Mouse (Mus musculus) intestine, embryonic 14.5 days (tissue): ENCODE data around the gene Olfr1128. TPM values are rescaled to one million over a fixed set of nuclear protein-coding genes. Genes with fewer than 3 reads are reported as not detected.
"Not testable (repeated sequence)": the region's sequence is repeated elsewhere in the genome, so short reads cannot be mapped to it uniquely, and the experiment has no call there.

Experiments
- ATAC-seq: fragments of 200-750 bp; cut with Nextera tagmentation; replicated peaks from 2 replicates; pipeline ENCODE4 v1.8.0; 2017; ENCODE audit warnings: low read depth, moderate number of reproducible peaks, moderate TSS enrichment, moderate library complexity; ENCODE audit not compliant: low FRiP score, low TSS enrichment
- DNase-seq: peaks from one replicate; pipeline ENCODE4 v3.0.0-alpha.2; 2018; ENCODE audit warnings: low spot score
- H3K27ac ChIP-seq: fragments of 300-500 bp; sonication (generic); 2 replicates; pipeline ENCODE4 v1.5.1; 2014; ENCODE audit warnings: low read depth, mild to moderate bottlenecking, control low read depth
- H3K27me3 ChIP-seq: fragments of 300-500 bp; sonication (generic); replicated peaks from 2 replicates; pipeline ENCODE4 v1.6.1; 2014; ENCODE audit warnings: low read length, control low read depth; ENCODE audit not compliant: control insufficient read depth, insufficient read depth
- H3K36me3 ChIP-seq: fragments of 300-500 bp; sonication (generic); 2 replicates; pipeline ENCODE4 v1.6.1; 2014; ENCODE audit warnings: low read length, control low read depth; ENCODE audit not compliant: control insufficient read depth, insufficient read depth
- H3K4me1 ChIP-seq: fragments of 300-500 bp; sonication (generic); replicated peaks from 2 replicates; pipeline ENCODE4 v1.6.1; 2014; ENCODE audit warnings: low read length, control low read depth, mixed read lengths; ENCODE audit not compliant: control insufficient read depth, insufficient read depth
- H3K4me2 ChIP-seq: fragments of 300-500 bp; sonication (generic); 2 replicates; pipeline ENCODE4 v1.6.1; 2014; ENCODE audit warnings: low read length
- H3K4me3 ChIP-seq: fragments of 300-500 bp; sonication (generic); 2 replicates; pipeline ENCODE4 v1.5.1; 2014; ENCODE audit warnings: low read depth, low read length, control low read depth, mixed read lengths
- H3K9ac ChIP-seq: fragments of 300-500 bp; sonication (generic); 2 replicates; pipeline ENCODE4 v1.6.1; 2014; ENCODE audit warnings: mild to moderate bottlenecking, low read length
- H3K9me3 ChIP-seq: fragments of 300-500 bp; sonication (generic); 2 replicates; pipeline ENCODE4 v1.6.1; 2016; ENCODE audit warnings: low read length, control low read depth; ENCODE audit not compliant: control insufficient read depth
- WGBS: fragments of 180-500 bp; shearing (Covaris S2); extraction: QIAGEN DNeasy Blood & Tissue Kit; methylation state at CpG from one replicate; pipeline ENCODE4 v1.1.7; 2014; 5-methylcytosine and 5-hydroxymethylcytosine counted together
- polyA plus RNA-seq: library from polyadenylated mRNA; unstranded; fragments of >200 nt; fragmentation: Nextera tagmentation; extraction: Ambion mirVana; gene quantifications from 2 replicates; pipeline ENCODE4 v1.2.1, GENCODE M21; 2014

Gene Olfr1128
- not detected in 2 replicates for polyA plus RNA-seq

- Histone ChIP-seq H3K4me1 (no peaks in the 10 kb centered on the region), H3K9ac (no peak within 1 kb of the TSS), H3K9me3 (no peaks in the 10 kb centered on the region), H3K4me2 (no peak within 1 kb of the TSS), H3K36me3 (no peaks in the 10 kb centered on the region), H3K27ac (no peak within 1 kb of the TSS), H3K27me3 (no peaks in the 10 kb centered on the region), H3K4me3 (no peak within 1 kb of the TSS)
- DNase-seq, result no peak
- 89% methylated on average over 1 of the region's 1 CpGs for WGBS
- ATAC-seq, result no peak
These were observed at the start of gene Olfr1128 for GRCm38 (mm10) chr2:87545442-87545841. Gene Olfr1128, minus strand, starts transcription at chr2:87545542.

DNA sequence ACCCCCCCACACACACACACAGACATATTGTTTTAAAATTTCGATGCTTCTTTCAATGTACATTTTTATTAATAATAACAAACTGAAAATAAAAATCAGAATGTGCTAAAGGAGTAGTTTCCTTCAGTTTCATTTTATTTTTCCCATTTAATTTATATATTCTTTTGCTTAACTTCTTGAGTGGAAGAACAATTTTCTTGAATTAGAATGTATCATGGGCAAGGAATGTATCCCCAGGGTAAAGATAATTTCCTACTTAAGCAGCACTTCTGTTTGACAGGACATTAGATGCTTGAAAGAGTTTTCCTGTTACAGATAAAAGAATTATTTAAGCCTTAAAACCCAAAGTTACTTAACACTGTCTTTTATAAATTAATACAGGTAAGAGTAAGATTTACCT lies 28.3 kb upstream of the Olfr1128 start, which contains the start of gene Olfr1129:
TSS of gene Olfr1129 (plus strand) at position 301 of the 400 bp plus-strand sequence.
- not testable (repeated sequence) for H3K4me1 ChIP-seq, ATAC-seq, H3K27me3 ChIP-seq, H3K9ac ChIP-seq, H3K36me3 ChIP-seq, DNase-seq, H3K27ac ChIP-seq, H3K9me3 ChIP-seq, H3K4me3 ChIP-seq, H3K4me2 ChIP-seq
- WGBS, result 64% methylated on average over 1 of the region's 1 CpGs

GRCm38 (mm10) chr2:87534826-87535225 lies 10.5 kb downstream of the Olfr1128 start:
- Histone ChIP-seq H3K27ac (no peak overlapping the region), H3K36me3 (no peaks in the 10 kb centered on the region), H3K4me3 (no peak overlapping the region), H3K9ac (no peak overlapping the region), H3K27me3 (no peaks in the 10 kb centered on the region), H3K9me3 (no peaks in the 10 kb centered on the region), H3K4me2 (no peak overlapping the region), H3K4me1 (no peaks in the 10 kb centered on the region)
- DNase-seq (no peak), ATAC-seq (no peak)
- 63% methylated on average over 2 of the region's 2 CpGs for WGBS

DNA sequence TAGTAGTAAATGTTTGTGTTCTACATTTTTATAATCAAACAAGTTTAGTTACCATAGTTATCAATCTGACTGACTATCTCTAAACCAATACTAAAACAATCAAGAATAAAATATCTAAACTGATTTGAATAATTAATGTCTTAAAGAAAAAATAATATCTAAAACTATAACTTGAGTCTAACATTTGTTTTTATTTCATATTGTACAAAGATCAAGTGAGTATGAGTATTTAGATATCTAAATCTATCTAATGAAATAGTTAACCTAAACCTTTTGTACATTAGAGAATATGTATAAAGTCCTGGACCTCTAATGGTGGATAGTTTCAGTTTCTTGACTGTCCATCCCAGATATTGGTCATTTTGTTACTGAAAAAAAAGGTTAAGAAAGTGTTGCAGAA lies 13.8 kb downstream of the Olfr1128 start, which contains the start of gene Olfr153:
TSS of gene Olfr153 (plus strand) at position 301 of the 400 bp plus-strand sequence.
- no peak within 1 kb of the TSS for H3K9ac ChIP-seq
- no peaks in the 10 kb centered on the region for H3K27me3 ChIP-seq
- no peaks in the 10 kb centered on the region for H3K36me3 ChIP-seq
- no peaks in the 10 kb centered on the region for H3K4me1 ChIP-seq
- H3K27ac ChIP-seq, result no peak within 1 kb of the TSS
- H3K9me3 ChIP-seq, result no peaks in the 10 kb centered on the region
- DNase-seq (no peak), ATAC-seq (no peak)
- no peak within 1 kb of the TSS for H3K4me2 ChIP-seq
- H3K4me3 ChIP-seq, result no peak within 1 kb of the TSS

GRCm38 (mm10) chr2:87525899-87526616 lies 19.3 kb downstream of the Olfr1128 start:
- whole genome bisulfite sequencing, result 32% methylated on average over 38 of the region's 39 CpGs
- H3K9ac ChIP-seq, ATAC-seq, H3K27ac ChIP-seq, H3K36me3 ChIP-seq, DNase-seq, H3K4me3 ChIP-seq, H3K9me3 ChIP-seq, H3K27me3 ChIP-seq, H3K4me1 ChIP-seq: not testable (repeated sequence)
- peak overlapping the region; percentile 34 for H3K4me2 ChIP-seq

GRCm38 (mm10) chr2:87520651-87521050 lies 24.7 kb downstream of the Olfr1128 start:
- WGBS, result 90% methylated on average over 4 of the region's 4 CpGs
- DNase-seq (no peak), ATAC-seq (no peak)
- Histone ChIP-seq H3K27me3 (no peaks in the 10 kb centered on the region), H3K9ac (no peak overlapping the region), H3K27ac (no peak overlapping the region), H3K9me3 (no peaks in the 10 kb centered on the region), H3K4me3 (no peak overlapping the region), H3K4me1 (no peaks in the 10 kb centered on the region), H3K36me3 (no peaks in the 10 kb centered on the region), H3K4me2 (no peak overlapping the region)

DNA sequence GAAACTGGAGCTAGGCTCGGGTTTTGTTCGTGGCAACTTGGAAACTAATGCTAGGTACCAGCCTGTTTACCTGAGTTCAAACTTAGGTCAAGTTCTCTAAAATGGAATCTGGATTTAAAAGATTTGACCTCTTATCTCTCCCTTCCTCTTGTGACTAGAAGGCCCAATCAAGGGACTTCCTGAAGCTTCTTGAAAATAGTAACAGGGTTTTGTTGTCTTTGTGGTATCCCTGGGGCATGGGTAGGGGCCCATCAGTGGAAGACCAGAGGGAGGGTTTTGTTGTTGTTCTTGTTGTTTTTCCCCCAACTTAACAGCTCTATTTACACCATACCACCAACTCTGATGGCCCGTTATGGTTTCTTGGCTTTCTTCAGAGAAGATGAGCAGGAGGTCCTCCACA lies 28.8 kb downstream of the Olfr1128 start:
- H3K36me3 ChIP-seq, result no peaks in the 10 kb centered on the region
- WGBS, result 93% methylated on average over 3 of the region's 3 CpGs
- no peak overlapping the region for H3K4me2 ChIP-seq
- no peak overlapping the region for H3K27ac ChIP-seq
- H3K9ac ChIP-seq, result no peak overlapping the region
- no peaks in the 10 kb centered on the region for H3K4me1 ChIP-seq
- no peaks in the 10 kb centered on the region for H3K27me3 ChIP-seq
- no peaks in the 10 kb centered on the region for H3K9me3 ChIP-seq
- no peak for ATAC-seq
- no peak for DNase-seq
- H3K4me3 ChIP-seq, result no peak overlapping the region

GRCm38 (mm10) chr2:87515457-87516060 lies 29.8 kb downstream of the Olfr1128 start:
- no peaks in the 10 kb centered on the region for H3K9me3 ChIP-seq
- no peak for DNase-seq
- no peak overlapping the region for H3K9ac ChIP-seq
- H3K27ac ChIP-seq, result no peak overlapping the region
- H3K4me2 ChIP-seq, result no peak overlapping the region
- H3K36me3 ChIP-seq, result no peaks in the 10 kb centered on the region
- no peak overlapping the region for H3K4me3 ChIP-seq
- 81% methylated on average over 7 of the region's 8 CpGs for WGBS
- no peaks in the 10 kb centered on the region for H3K27me3 ChIP-seq
- ATAC-seq, result no peak
- H3K4me1 ChIP-seq, result no peaks in the 10 kb centered on the region

- no peak overlapping the region for H3K27ac ChIP-seq
- H3K9ac ChIP-seq, result no peak overlapping the region
- ATAC-seq (no peak), DNase-seq (no peak)
- no peaks in the 10 kb centered on the region for H3K36me3 ChIP-seq
- H3K4me2 ChIP-seq, result no peak overlapping the region
- H3K27me3 ChIP-seq, result no peaks in the 10 kb centered on the region
- no peaks in the 10 kb centered on the region for H3K4me1 ChIP-seq
- H3K9me3 ChIP-seq, result no peaks in the 10 kb centered on the region
- H3K4me3 ChIP-seq, result no peak overlapping the region
- WGBS, result 86% methylated on average over 2 of the region's 2 CpGs
These were observed 30.3 kb downstream of the Olfr1128 start for GRCm38 (mm10) chr2:87515046-87515445.
